Mouse (Mus musculus) ES-E14 (cell line): ENCODE measurements around the gene Lmbr1l. TPM values are rescaled to one million over a fixed set of nuclear protein-coding genes. Genes with fewer than 3 reads are reported as not detected.

ENCODE experiments used
- DNase-seq: peaks from one replicate; pipeline ENCODE4 v3.0.0-alpha.2; 2013; ENCODE audit warnings: low read depth, low spot score
- H3K27ac ChIP-seq: 2 replicates; pipeline ENCODE4 v1.5.1; 2012; ENCODE audit warnings: low read depth, mild to moderate bottlenecking, low read length, moderate library complexity, mixed read lengths; ENCODE audit not compliant: poor library complexity, insufficient read depth, severe bottlenecking
- H3K36me3 ChIP-seq: 2 replicates; pipeline ENCODE4 v1.6.1; 2012; ENCODE audit warnings: mild to moderate bottlenecking, low read length, moderate library complexity, mixed read lengths; ENCODE audit not compliant: control insufficient read depth, poor library complexity, insufficient read depth, severe bottlenecking
- H3K4me1 ChIP-seq, 2 experiments: fragments of 150-350 bp in 1 of 2; sonication (generic) in 1 of 2; 2 replicates each; pipeline ENCODE4 v1.6.1; 2012; ENCODE audit warnings: low read length in 2 of 2, mild to moderate bottlenecking in 1 of 2, mixed read lengths in 1 of 2; ENCODE audit not compliant: control insufficient read depth in 2 of 2, insufficient read depth in 2 of 2, poor library complexity in 1 of 2
- H3K4me3 ChIP-seq, 2 experiments: fragments of 150-350 bp in 1 of 2; sonication (generic) in 1 of 2; 2 replicates each; pipeline ENCODE4 v1.5.1; 2012; ENCODE audit warnings: low read length in 2 of 2, low read depth in 1 of 2, mild to moderate bottlenecking in 1 of 2, mixed read lengths in 1 of 2; ENCODE audit not compliant: insufficient read depth in 1 of 2, poor library complexity in 1 of 2, severe bottlenecking in 1 of 2
- H3K9ac ChIP-seq: 2 replicates; pipeline ENCODE4 v1.6.1; 2012; ENCODE audit warnings: low read depth, mild to moderate bottlenecking, low read length, mixed read lengths; ENCODE audit not compliant: poor library complexity, insufficient read depth, severe bottlenecking
- H3K9me3 ChIP-seq: fragments of 150-350 bp; sonication (generic); 2 replicates; pipeline ENCODE4 v1.6.1; 2012; ENCODE audit warnings: low read depth, mild to moderate bottlenecking, low read length; ENCODE audit not compliant: control insufficient read depth, insufficient read depth
- CHD2 ChIP-seq: IDR thresholded peaks from 2 replicates; pipeline ENCODE4 v1.6.1; 2014; ENCODE audit warnings: mild to moderate bottlenecking, low read depth, low read length, inconsistent platforms
- HCFC1 ChIP-seq: IDR thresholded peaks from 2 replicates; pipeline ENCODE4 v1.6.1; 2012; ENCODE audit warnings: low read length, inconsistent platforms, borderline replicate concordance; ENCODE audit not compliant: insufficient read depth
- MAFK ChIP-seq: IDR thresholded peaks from 2 replicates; pipeline ENCODE4 v1.6.1; 2014; ENCODE audit warnings: mild to moderate bottlenecking, low read depth, low read length, inconsistent platforms; ENCODE audit not compliant: insufficient read depth
- ZC3H11A ChIP-seq: IDR thresholded peaks from 2 replicates; pipeline ENCODE4 v1.6.1; 2012; ENCODE audit warnings: low read depth, mild to moderate bottlenecking, inconsistent platforms, low read length, borderline replicate concordance
- ZNF384 ChIP-seq: IDR thresholded peaks from 2 replicates; pipeline ENCODE4 v1.6.1; 2012; ENCODE audit warnings: low read depth, low read length, inconsistent platforms
- in situ Hi-C, 2 experiments: fragments of 600-800 bp; cut with MboI; formaldehyde crosslinking; loops; one replicate each; pipeline ENCODE4 v1.15.1; 2025; ENCODE audit warnings: low sequenced_read_pairs in 2 of 2, inconsistent platforms in 1 of 2; ENCODE audit not compliant: unreplicated experiment in 2 of 2
- total RNA-seq: library from RNA; depleted of rRNA; stranded (reverse); fragments of 300-350 nt; gene quantifications from 2 replicates; pipeline ENCODE4 v1.2.3, GENCODE M21; 2012

Gene Lmbr1l
- total RNA-seq, 1 experiment = 55.1 TPM

DNA sequence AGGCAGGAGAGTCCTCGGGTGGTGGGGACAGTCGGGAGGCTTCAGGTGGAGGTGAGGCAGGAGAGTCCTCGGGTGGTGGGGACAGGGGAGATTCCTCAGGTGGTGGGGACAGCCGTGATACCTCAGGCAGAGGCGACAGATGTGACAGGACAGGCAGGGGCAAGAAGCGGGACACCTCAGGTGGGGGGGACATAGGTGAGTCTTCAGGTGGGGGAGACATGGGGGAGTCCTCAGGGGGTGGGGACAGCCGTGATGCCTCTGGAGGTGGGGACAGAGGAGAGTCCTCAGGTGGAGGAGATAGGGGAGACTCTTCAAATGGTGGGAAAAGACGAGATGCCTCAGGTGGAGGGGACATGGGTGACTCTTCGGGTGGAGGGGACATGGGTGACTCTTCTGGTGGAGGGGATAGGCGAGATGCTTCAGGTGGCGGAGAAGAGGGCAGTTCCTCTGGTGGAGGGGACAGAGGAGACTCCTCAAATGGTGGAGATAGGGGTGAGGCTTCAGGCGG is 54.5 kb downstream of the Lmbr1l start:
- peaks cover 80% of the 10 kb centered on the region for H3K36me3 ChIP-seq
- H3K27ac ChIP-seq = no peak overlapping the region
- no peaks in the 10 kb centered on the region for H3K9me3 ChIP-seq
- in situ Hi-C loops = no loop called here
- no peak overlapping the region for H3K4me3 ChIP-seq
- TF ChIP-seq ZNF384 (no peak), ZC3H11A (no peak), HCFC1 (no peak), MAFK (no peak), CHD2 (no peak)
- H3K9ac ChIP-seq = no peak overlapping the region
- peaks cover 0 to 9% of the 10 kb centered on the region in 2 experiments; a peak in 1 of 4 replicates for H3K4me1 ChIP-seq
- DNase-seq = no peak

DNA sequence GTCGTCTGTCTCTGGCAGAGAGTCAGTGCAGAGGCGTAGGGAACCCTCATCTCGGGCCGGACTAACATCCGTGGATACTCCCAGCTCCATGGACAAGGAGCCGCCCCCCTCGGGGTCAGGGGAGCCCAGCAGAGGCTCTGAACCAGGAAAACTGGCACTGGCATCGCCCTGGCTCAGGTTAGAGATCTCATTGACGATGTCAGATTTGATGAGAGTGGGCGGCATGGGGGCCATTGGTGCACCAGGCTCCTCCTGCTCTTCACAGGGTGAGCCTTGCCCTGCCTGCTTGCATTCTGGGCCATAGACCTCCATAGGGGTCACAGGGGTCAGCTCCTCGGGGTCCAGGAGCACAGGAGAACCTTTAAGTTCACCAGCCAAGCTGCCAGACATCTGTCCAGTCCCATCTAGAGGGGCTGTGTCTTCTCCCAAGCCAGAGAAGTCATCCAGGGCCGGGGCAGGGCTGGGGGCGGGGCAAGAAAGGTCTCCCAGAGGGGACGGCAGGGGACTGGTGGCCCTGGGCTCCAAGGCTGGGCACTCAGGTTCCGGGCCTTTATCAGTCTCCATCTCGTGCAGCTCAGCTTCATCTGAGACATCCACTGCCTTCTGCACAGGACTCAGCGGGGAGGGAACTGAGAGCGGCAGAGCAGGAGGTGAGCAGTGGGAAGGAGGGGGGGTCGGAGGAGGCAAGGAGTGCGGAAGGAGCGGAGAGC is 56.2 kb downstream of the Lmbr1l start:
- Histone ChIP-seq H3K36me3 (peaks cover 93% of the 10 kb centered on the region), H3K9me3 (no peaks in the 10 kb centered on the region), H3K27ac (no peak overlapping the region), H3K4me1 (no peaks in the 10 kb centered on the region), H3K9ac (no peak overlapping the region), H3K4me3 (no peak overlapping the region)
- in situ Hi-C loops = no loop called here
- no peak for TF ChIP-seq MAFK
- no peak for TF ChIP-seq HCFC1
- DNase-seq = no peak

DNA sequence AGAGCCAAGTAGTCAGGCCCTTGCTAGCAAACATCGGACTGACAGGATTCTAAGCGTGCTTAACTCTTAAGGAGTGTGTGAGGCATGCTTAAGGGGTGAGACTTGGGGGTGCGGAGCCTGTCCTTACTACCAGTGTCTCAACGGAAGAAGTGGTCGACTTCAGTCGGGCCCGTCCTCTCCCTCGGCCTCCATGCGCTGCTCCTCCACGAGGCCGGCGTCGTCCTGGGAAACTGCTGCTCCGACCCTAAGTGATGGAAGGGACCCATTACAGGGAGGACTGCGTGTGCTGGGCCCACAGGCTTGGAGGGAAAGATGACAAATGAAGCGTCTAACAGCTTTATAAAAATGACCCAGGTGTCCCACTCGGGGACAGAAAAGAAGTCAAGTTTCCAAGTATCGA is 57.1 kb downstream of the Lmbr1l start:
- TF ChIP-seq CHD2 = no peak
- Histone ChIP-seq H3K27ac (no peak overlapping the region), H3K36me3 (peaks cover 95% of the 10 kb centered on the region), H3K9ac (no peak overlapping the region), H3K9me3 (no peaks in the 10 kb centered on the region), H3K4me1 (no peaks in the 10 kb centered on the region), H3K4me3 (no peak overlapping the region)
- in situ Hi-C loops = no loop called here
- DNase-seq = no peak

DNA sequence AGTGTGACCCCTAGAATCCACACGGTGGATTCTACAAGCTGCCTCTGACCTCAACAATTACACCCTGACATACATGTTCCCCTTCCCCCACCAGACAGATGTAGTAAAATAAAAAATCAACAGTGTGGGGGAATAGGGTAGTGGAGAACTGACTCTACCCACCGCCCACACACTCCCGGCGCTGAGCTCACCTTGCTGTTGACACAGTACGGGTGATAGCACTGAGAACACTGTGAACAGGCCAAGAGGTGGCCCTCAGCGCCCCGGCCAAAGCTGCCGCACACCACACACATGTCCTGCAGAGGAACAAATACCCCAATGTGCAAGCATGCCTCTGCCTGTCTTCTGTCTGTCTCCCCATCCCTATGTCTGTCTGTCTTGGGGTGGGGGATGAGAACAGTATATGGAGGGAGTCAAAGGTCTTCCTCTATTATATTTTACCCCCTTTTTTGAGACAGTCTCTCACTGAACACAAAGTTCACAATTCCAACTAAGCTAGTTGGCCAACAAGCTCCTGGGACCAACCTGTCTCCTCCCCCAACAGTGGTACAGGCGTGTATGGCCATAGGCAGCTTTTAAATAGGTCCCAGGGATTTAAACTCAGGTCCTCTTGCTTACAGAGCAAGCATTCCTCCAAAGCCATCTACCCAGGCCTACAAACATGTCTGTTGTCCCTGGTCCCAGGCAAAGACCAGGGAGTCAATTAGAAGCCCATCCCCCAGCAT is 58.5 kb downstream of the Lmbr1l start:
- no peak overlapping the region for H3K4me3 ChIP-seq
- no peaks in the 10 kb centered on the region for H3K4me1 ChIP-seq
- in situ Hi-C loops = no loop called here
- TF ChIP-seq ZNF384 (no peak), CHD2 (no peak), HCFC1 (no peak), MAFK (no peak), ZC3H11A (no peak)
- H3K9me3 ChIP-seq = no peaks in the 10 kb centered on the region
- H3K9ac ChIP-seq = no peak overlapping the region
- no peak overlapping the region for H3K27ac ChIP-seq
- H3K36me3 ChIP-seq = peaks cover 95% of the 10 kb centered on the region
- no peak for DNase-seq

DNA sequence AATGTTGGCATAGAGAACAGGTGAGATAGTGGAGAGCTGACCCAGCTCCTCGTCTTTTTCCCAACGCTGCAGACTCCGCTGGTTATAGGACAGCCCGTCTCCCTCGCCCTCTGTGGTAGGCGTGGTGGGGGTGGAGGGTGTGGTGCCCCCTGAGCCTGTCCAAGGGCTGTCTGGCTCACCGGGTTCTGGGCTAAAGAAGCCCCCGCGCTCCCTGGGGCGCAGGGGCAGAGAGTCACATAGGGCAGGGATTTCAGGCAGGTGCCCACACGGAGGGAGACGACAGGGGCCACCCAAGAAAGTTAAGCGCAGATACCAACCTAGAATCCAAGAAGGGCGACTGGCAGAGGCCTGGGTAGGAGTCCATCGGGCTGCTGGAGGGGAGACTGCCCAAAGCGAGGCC is 63.8 kb downstream of the Lmbr1l start:
- DNase-seq = no peak
- no peaks in the 10 kb centered on the region; a peak in 1 of 4 replicates for H3K4me1 ChIP-seq
- in situ Hi-C loops = no loop called here

More for the DNA sequence above, 63.8 kb downstream of the Lmbr1l start:
- peaks cover 97% of the 10 kb centered on the region for H3K36me3 ChIP-seq
- TF ChIP-seq HCFC1 (no peak), MAFK (no peak), ZNF384 (no peak), CHD2 (no peak)
- no peak overlapping the region for H3K27ac ChIP-seq
- no peak overlapping the region for H3K4me3 ChIP-seq
- no peak overlapping the region for H3K9ac ChIP-seq
- H3K9me3 ChIP-seq = no peaks in the 10 kb centered on the region
